Mouse (Mus musculus) thymus, adult 2 months (tissue): ENCODE measurements around the gene Paxx. TPM values are rescaled to one million over a fixed set of nuclear protein-coding genes. Genes with fewer than 3 reads are reported as not detected.
"Not testable (repeated sequence)": the region's sequence is repeated elsewhere in the genome, so short reads cannot be mapped to it uniquely, and the experiment has no call there.

ENCODE experiments used
- DNase-seq: peaks from one replicate; pipeline ENCODE4 v3.0.0; 2021
- H3K27ac ChIP-seq: fragments of 200-500 bp; 2 replicates; pipeline ENCODE4 v1.5.1; 2012; ENCODE audit warnings: low read length, control low read depth; ENCODE audit not compliant: control insufficient read depth, insufficient read depth
- H3K27me3 ChIP-seq: fragments of 200-500 bp; 2 replicates; pipeline ENCODE4 v1.6.1; 2012; ENCODE audit warnings: mild to moderate bottlenecking, low read length, moderate library complexity, mixed read lengths; ENCODE audit not compliant: control insufficient read depth, insufficient read depth
- H3K36me3 ChIP-seq: fragments of 200-500 bp; 2 replicates; pipeline ENCODE4 v1.6.1; 2012; ENCODE audit warnings: mild to moderate bottlenecking, low read length, moderate library complexity; ENCODE audit not compliant: control insufficient read depth, insufficient read depth
- H3K4me1 ChIP-seq: fragments of 200-500 bp; replicated peaks from 2 replicates; pipeline ENCODE4 v1.6.1; 2012; ENCODE audit warnings: low read length; ENCODE audit not compliant: control insufficient read depth, insufficient read depth
- H3K4me3 ChIP-seq: fragments of 200-500 bp; 2 replicates; pipeline ENCODE4 v1.5.1; 2012; ENCODE audit warnings: mild to moderate bottlenecking, low read length, control low read depth, moderate library complexity; ENCODE audit not compliant: control insufficient read depth, insufficient read depth
- CTCF ChIP-seq: fragments of 200-500 bp; IDR thresholded peaks from 2 replicates; pipeline ENCODE4 v1.5.1; 2012; ENCODE audit warnings: mild to moderate bottlenecking, control low read depth, low read length, moderate library complexity, borderline replicate concordance; ENCODE audit not compliant: control insufficient read depth, poor library complexity, insufficient read depth; ENCODE audit errors: extremely low read depth
- POLR2A ChIP-seq: fragments of 200-500 bp; IDR thresholded peaks from 2 replicates; pipeline ENCODE4 v1.6.1; 2012; ENCODE audit warnings: mild to moderate bottlenecking, low read length, control low read depth, moderate library complexity; ENCODE audit not compliant: control insufficient read depth, poor library complexity, insufficient read depth; ENCODE audit errors: extremely low read depth
- WGBS: fragments of 180-500 bp; shearing (Covaris S2); methylation state at CpG from one replicate; pipeline ENCODE4 v1.1.7; 2018; 5-methylcytosine and 5-hydroxymethylcytosine counted together
- polyA plus RNA-seq: library from polyadenylated mRNA; depleted of rRNA; stranded (reverse); fragments of >200 nt; gene quantifications from 2 replicates; pipeline ENCODE4 v1.2.3, GENCODE M21; 2012

The Paxx gene
- polyA plus RNA-seq, 1 experiment = 192 TPM

DNA sequence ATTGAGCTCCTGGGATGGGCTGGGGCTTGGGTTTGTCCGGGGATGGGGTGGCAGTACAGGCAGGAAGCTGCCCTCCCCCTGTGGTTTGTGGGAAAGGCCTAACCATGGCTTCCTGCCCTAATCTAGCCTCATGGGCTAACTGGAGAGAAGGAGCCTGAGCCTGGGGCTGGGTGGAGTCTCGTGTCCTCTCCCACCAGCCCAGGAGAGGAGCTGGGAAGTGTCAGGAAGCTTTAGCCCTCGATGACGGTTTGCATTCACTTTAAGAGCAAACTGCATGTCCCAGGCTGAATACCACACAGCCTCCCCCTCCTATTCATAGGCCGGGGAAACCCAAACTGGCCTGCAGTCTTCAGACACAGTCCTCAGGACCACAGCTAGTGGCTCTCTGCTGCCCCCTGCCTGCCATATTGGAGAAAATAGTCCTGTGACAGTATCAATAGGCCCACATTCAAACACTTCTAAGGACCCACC is 34.1 kb downstream of the Paxx start:
- Histone ChIP-seq H3K4me3 (no peak overlapping the region), H3K36me3 (no peaks in the 10 kb centered on the region), H3K27me3 (no peaks in the 10 kb centered on the region), H3K4me1 (peaks cover 39% of the 10 kb centered on the region), H3K27ac (no peak overlapping the region)
- WGBS = 4% methylated on average over 5 of the region's 5 CpGs
- DNase-seq = peak; percentile 60
- TF ChIP-seq CTCF = peak; percentile 61; the same call in 1 of the 2 replicates
- no peak for TF ChIP-seq POLR2A

DNA sequence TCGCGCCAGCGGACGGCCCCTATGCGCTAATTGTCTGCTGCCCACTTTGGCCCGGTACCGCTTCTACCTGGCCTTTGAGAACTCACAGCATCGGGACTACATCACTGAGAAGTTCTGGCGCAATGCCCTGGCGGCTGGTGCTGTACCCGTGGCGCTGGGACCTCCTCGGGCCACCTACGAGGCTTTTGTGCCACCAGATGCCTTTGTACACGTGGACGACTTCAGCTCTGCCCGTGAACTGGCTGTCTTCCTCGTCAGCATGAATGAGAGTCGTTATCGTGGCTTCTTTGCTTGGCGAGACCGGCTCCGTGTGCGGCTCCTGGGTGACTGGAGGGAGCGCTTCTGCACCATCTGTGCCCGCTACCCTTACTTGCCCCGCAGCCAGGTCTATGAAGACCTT is 35.4 kb downstream of the Paxx start:
- no peaks in the 10 kb centered on the region for H3K36me3 ChIP-seq
- H3K4me1 ChIP-seq = peaks cover 39% of the 10 kb centered on the region
- no peak overlapping the region for H3K4me3 ChIP-seq
- 63% methylated on average over 27 of the region's 27 CpGs for WGBS
- no peak for DNase-seq
- no peak overlapping the region for H3K27ac ChIP-seq
- no peaks in the 10 kb centered on the region for H3K27me3 ChIP-seq
- TF ChIP-seq POLR2A (no peak), CTCF (no peak)

DNA sequence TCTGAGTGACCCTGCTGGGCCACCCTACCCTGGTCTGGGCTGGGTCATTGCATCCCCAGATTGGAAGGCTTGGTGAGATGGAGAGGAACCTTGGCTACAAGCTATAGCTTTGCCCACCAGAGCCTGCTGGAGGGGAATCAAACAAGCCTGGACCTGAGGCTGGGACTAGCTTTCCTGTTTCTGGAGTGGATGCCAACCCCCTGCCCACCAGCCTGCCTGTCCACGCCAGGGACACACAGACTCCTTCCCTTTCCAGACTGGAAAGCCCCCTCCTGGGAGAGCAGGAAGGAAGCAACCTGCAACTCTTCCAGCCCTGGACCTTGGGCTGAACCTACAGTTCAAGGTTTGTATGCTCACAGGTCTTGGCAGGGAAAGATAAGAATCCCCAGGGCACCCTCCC is 37.3 kb downstream of the Paxx start:
- no peak overlapping the region for H3K27ac ChIP-seq
- no peaks in the 10 kb centered on the region for H3K36me3 ChIP-seq
- DNase-seq = no peak
- no peaks in the 10 kb centered on the region for H3K27me3 ChIP-seq
- H3K4me1 ChIP-seq = peaks cover 29% of the 10 kb centered on the region
- WGBS = 79% methylated on average over 1 of the region's 1 CpGs
- H3K4me3 ChIP-seq = no peak overlapping the region
- TF ChIP-seq POLR2A (no peak), CTCF (no peak)

DNA sequence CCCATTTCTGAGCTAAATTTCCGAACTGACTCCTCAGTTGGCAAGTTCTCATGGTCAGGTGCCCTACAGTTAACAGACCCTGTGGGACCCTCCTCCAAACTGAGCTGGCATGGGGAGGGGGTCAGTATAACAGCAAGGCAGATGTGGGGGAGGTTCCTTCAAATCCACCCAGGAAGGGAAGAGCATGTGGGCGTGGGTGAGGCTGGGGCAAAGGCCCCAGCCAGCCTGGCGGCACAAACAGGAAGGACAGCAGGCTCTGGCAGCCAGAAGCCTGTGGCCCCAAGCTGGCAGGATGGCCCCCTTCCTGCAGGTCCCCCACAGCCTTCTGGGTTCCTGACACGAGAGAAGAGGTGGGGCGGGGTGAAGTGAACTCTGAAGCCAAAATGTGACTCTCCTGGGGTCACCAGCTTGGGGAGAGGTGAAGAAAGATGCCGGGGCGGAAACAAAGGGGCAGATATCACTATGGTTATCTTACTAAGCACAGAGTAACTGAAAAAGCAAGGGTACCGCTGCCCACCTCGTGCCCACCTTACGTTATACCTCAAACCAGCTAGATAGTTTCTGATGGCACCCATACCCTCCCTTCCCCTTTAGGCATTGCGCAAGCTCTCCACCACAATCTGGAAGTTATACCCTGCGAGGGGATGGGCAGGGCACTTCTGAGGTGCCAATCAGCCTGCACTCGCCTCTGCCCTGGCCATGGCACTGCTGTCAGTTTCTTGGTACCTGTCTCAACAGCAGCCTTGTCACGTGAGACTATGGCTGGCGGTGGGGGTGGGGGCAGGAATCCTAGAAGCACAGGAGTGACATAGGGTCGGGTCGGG is 38.1 kb downstream of the Paxx start, which contains the start of gene Fut7:
Fut7 (plus strand) TSS at position 681 of the 824 bp plus-strand sequence.
- H3K27ac ChIP-seq = peak within 1 kb of the TSS; percentile 1; the same call in 1 of the 2 replicates
- TF ChIP-seq CTCF = 0 out of 2 replicates have a peak, but pooled peaks have one; percentile 30
- TF ChIP-seq POLR2A = no peak
- DNase-seq = peak; percentile 35

DNA sequence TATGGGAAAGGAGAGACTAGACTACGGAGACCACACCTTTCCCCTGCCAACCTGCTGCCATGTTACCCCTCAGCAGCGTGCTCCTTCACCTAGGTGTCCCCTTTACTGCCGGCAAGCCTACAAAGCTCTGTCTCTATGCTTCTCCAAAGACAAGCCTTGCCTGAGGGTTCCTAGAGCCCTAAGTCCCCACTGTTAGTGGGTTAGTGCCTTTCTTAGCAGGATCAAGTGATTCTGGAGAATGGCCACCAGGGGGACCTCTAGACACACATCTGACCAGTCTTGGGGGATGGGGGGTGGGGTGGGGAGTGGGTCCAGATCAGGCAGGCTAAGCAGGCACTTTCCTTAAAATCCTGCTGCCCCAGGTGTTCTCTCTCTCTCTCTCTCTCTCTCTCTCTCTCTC is 39.0 kb downstream of the Paxx start:
- Histone ChIP-seq H3K27me3 (no peaks in the 10 kb centered on the region), H3K4me3 (no peak overlapping the region), H3K27ac (no peak overlapping the region), H3K36me3 (no peaks in the 10 kb centered on the region), H3K4me1 (peaks cover 25% of the 10 kb centered on the region)
- peak; percentile 49 for DNase-seq
- no peak for TF ChIP-seq POLR2A
- 0 out of 2 replicates have a peak, but pooled peaks have one; percentile 40 for TF ChIP-seq CTCF
- 31% methylated on average over 3 of the region's 3 CpGs for whole genome bisulfite sequencing

More for the DNA sequence above, 38.1 kb downstream of the Paxx start, which contains the start of gene Fut7:
- no peak within 1 kb of the TSS for H3K4me3 ChIP-seq
- peaks cover 25% of the 10 kb centered on the region for H3K4me1 ChIP-seq
- 14% methylated on average over 17 of the region's 17 CpGs for WGBS
- H3K36me3 ChIP-seq = no peaks in the 10 kb centered on the region
- H3K27me3 ChIP-seq = no peaks in the 10 kb centered on the region

DNA sequence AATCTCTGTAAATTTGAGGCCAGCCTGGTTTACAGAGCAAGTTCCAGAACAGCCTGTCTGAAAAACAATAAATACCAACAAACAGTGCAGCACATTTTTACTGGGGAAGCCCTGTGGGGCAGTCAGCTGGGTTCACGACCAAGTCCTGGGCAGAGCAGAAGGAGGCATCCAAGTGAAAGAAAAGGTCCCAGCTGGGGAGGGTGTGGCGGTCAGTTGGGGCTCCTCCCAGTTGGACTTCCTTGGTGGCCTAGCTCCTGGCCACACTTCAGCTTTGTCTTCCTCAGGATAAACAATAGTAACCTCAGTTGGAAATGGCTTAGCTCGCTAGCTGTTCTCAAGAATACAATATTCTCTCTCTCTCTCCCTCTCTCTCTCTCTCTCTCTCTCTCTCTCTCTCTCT is 43.5 kb downstream of the Paxx start:
- 72% methylated on average over 3 of the region's 3 CpGs for WGBS
- TF ChIP-seq CTCF (no peak), POLR2A (no peak)
- H3K4me3 ChIP-seq = no peak overlapping the region
- H3K4me1 ChIP-seq = peaks cover 4% of the 10 kb centered on the region
- no peaks in the 10 kb centered on the region for H3K27me3 ChIP-seq
- no peaks in the 10 kb centered on the region for H3K36me3 ChIP-seq
- H3K27ac ChIP-seq = no peak overlapping the region
- DNase-seq = no peak

DNA sequence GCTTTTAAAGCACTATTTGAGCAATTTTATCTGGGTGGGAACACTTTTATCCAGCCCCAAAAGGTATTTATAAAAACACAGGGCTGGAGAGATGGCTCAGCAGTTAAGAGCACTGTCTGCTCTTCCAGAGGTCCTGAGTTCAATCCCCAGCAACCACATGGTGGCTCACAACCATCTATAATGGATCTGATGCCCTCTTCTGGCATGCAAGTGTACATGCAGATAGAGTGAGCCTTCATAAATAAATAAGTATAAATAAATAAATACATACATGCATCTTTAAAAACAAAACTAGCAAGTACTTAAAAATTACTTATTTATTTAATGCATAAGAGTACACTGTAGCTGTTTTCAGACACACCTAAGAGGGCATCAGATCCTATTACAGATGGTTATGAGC is 47.5 kb downstream of the Paxx start:
- not testable (repeated sequence) for H3K4me3 ChIP-seq, DNase-seq, H3K36me3 ChIP-seq, H3K27ac ChIP-seq, H3K27me3 ChIP-seq, H3K4me1 ChIP-seq
